Mouse (Mus musculus) left cerebral cortex, adult 18-20 months (tissue): Measurements from ENCODE around the gene Ak5. TPM values are rescaled to one million over a fixed set of nuclear protein-coding genes. Genes with fewer than 3 reads are reported as not detected.
A peak's percentile ranks its signal among the peaks of the same experiment; 100 is the strongest.

Experiments used
- DNase-seq, 2 experiments: peaks; one replicate each; pipeline ENCODE4 v3.0.0; 2021 to 2022; ENCODE audit warnings: low spot score in 2 of 2, mixed read lengths in 1 of 2
- total RNA-seq, 2 experiments: library from RNA; stranded (reverse); gene quantifications; 2 replicates each; pipeline ENCODE4 v1.2.3; 2021

Gene Ak5
- total RNA-seq, 2 experiments from 2014 or later, result 149 to 168 TPM

DNA sequence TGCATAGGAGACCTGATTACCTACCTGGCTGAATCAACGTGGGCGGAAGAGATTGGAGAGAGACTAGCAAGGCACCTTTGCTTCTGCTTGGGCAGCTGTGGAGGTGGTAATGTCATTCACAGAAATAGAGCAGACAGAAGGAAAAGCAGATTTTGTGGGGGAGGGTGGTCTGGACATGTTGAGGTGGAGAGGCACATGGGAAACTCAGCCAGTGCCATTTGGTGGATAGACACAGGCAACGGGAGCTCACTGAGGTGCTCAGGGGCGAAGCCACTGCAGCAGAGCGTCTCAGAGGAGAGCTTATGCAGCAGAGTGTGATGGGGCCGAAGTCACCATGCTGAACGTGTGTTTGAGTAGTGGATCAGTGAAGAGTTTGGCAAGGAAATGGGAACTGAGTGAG lies 147.1 kb downstream of the Ak5 start:
- DNase-seq, result peak; percentile 59 to 67

DNA sequence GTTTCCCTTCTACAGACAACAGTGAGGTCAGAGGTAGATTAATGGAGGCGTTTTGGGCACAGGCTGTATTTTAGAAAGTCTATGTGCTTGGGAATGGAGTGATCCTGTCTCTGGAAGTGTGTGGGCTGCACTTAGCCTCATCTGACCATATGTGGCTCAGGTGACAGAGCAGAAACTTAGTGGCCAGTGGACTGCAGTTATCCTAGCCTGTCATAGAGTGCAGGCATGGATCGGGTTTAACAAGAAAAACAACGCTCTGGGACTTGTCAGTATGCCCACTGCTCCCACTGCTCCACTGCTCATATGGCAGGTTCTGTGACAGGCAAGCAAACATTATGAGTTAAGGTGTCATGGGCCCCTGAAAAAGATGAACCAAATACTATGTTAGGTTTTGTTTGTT lies 148.1 kb downstream of the Ak5 start:
- DNase-seq, result no peak

DNA sequence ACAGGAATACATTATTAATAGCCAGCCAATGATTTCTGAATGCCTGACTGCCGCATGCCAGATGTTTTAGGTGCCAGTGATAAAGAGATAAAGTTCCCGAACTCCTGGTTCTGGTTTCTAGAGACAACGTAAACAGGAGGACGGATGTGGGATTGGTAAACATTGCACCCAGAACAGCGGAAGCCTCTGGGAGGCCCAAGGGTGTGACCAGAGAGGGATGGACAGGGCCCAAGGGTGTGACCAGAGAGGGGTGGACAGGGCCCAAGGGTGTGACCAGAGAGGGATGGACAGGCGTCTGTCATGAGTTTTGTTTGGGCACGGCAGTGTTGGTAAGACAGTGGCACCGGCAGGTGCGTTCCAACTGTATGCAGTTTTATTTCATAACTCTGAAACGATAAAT lies 148.6 kb downstream of the Ak5 start:
- DNase-seq, result no peak

DNA sequence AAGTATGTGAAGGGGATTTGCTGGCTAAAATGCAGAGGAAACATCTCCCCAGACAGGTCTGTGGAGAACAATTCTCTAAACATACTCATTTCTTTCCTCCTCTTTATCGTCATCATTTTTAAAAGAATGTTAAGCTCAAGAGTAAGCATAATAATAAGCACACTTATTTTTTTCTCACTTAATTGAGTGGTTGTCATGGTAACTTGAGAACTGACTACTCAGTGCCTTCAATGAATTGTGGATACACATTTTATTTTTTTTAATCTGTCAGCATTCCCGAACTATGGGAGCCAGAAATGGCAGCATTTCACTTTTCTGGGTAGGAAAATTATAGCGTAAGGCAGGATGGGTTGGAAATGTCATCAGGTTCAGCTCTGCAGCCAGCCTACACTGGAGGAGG lies 151.6 kb downstream of the Ak5 start:
- DNase-seq, result no peak

DNA sequence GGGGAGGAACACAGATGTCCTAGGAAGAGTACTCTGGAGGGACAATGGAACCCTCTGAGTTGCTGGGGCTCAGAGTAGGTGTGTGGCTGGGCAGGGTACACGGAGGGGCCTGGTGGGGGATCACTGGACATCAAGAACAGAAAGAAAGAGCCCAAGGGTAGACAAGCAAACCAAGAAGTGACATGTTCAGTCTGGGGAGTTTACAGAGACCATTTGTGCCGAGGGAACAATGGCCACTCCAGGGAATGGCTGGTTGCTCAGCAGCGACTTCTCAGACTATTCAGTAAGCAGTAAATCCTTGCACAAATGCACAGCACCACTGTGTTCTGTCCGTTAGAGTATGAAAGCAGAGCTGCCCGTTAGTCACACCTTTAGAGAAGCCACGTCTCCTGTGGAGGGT lies 152.2 kb downstream of the Ak5 start:
- no peak for DNase-seq

DNA sequence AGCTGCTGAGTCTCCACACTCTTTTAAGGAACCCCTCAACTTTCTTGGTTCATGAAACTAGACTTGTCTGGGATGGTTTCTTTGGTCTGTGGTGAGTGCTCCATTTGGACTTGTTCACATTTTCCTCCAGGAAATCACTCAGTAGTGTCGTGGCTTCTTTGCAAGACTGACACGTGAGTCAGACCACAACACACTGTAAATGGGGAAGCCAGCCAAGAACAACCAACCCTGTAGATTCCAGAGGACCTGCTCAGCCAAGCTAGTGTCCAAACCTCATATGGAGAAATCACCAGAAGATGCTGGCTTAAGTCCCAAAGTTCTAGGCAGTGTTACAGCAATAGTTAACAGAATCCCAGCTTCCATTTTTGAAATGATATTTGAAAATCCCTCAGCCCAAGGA lies 155.6 kb downstream of the Ak5 start:
- DNase-seq, result no peak

DNA sequence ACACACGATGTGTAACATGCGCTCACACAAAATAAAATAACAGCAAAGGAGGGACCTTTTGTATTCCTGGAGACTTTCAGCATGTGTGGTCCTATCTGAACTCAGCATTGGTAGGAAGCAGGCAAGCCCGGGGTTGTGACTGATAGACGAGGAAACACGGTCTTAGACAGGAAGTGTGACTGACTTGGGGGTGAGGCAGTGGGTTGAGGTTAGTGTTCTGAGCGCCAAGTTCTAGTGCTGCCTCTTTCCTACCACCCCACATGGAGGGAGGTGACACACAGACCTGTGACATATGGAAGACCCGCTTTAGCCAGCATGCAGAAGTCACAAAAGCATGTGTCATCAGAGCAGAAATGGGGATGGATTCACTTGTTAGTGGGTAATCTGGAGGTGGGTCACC lies 158.9 kb downstream of the Ak5 start:
- DNase-seq, result no peak

DNA sequence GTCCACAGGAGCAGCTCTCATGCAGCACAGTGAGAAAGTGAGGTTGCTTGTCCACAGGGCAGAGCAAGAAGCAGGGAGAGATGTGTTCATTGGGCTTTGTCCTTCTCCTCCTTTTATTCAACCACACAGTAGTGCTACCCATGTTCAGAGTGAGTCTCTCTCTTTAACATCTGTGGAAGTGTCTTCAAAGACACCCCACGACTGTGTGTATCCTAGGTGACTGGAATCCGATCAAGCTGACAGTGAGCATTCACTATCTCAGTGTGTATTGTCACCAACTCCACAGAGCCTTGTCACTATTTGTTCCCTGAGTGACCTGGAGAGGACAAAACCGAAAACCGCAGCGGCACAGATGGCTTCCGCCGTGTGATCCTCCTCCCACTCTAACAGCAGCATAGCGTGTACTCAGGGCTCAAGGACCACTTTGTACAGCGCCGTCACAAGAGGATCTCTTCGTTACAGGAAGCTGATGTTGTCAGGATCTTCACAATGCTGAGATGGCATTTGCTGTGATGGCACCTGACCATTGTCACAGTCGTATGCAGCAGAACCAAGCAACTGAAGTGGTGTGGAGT lies 159.7 kb downstream of the Ak5 start:
- DNase-seq, result no peak

DNA sequence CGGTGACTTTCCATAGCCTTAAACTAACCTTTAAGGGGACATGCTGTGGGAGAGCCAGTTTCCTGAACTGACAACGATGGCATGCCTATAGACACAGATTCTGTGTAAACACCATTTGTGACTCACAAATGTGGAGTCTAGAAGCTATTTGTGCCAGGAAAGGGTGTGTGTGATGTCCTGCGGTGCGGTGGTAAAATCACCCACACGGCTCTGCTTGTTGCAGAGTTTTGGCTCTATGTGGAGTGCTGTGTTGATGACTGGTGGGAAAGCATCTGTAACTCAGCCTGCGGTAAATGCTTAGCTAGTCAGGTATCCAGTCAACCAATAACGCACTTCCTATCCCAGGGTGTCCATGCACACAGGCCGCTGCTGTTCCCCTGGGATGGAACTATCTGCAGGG lies 160.3 kb downstream of the Ak5 start:
- no peak for DNase-seq

DNA sequence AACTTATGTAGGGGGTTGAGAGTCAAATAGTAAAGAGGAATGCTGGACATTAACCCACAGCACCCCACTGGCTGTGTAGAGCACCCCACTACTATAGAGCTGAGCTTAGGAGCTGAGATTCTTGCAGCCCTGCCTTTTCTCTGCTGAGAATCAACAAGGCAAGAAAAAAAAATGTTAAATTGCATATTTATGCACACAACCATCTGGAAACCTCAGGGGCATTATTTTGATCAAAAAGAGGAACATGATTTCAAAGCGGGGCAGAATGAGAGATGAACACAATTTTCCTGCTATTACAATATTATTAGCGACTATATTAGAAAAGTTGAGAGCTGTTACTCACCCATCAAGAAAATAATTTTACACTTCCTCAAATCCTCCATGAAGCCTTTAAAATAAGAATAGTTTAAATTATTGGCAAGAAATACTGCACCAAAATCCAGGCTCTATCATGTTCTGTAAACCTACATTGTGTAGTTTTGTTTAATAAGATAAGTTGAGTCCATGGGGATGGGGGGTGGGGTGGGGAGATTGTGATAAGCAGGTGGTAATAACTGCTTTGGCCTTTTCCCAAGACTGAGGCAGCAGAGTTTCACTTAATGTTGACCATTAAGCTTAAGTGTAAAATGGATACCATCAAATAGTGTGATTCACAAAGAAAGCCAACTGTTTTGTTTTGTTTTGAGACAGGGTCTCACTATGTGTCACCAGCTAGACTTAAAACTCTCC lies 169.0 kb downstream of the Ak5 start:
- DNase-seq, result no peak

DNA sequence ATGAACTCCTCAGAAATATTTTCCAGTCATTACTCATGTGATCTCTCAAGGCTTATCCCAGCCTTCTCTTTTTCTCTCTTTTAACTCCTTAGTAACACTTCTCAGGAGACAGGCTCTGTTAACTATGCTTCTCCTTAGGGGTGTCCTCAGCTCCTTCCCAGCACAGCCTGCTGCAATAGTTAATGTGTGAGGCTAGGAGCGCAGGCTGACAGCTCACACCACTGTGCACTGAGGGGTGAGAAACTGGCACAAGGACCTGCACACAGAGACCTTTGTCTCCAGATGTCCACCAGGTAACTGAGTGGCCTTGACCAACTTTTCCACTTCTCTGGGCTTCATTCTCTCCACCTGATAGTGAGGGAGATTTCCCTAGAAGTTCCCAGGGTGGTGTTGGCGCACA lies 170.3 kb downstream of the Ak5 start:
- DNase-seq, result no peak

DNA sequence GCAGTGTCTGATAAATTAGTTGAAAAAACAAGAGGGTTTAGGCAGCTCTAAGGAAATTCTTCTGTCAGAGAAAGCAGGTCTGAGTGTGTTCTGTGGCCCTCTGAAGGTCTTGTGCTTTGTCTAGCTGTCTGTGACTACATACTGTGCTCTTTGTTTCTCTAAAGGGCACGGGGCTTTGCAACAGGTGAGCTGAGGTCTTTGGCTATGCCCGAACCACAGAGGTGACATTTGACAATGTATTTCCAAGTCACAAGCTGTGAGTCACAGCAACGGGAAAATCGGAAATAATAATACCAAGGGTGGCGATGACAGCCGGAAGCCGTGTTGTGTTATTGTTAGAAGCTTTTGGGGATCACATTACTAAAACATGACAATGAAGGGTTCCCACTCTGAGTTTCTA lies 171.1 kb downstream of the Ak5 start:
- DNase-seq, result no peak

DNA sequence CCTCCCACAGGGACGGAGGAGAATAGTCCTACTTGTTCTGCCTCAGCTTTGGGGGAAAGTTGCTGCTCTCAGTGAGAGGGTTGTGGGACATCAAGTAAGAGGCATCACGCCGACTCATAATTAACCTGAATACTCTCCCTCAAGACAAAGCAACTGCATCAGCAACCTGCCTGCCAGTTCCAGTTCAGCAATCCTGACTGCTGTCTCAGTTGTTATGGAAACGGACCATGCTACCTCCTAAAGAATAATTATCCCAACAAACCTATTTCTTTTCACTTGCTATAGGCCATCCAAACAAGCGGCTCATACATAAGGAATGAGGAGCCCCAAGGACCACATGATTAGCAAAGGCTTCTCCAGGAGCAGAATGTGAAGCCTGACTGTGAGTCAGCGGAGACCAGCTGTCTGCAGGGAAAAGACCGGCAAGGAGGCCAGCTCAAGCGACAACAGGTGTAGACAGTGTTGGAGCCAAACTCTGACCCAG lies 172.7 kb downstream of the Ak5 start:
- DNase-seq, result peak in 1 of 2 experiments; percentile 37

DNA sequence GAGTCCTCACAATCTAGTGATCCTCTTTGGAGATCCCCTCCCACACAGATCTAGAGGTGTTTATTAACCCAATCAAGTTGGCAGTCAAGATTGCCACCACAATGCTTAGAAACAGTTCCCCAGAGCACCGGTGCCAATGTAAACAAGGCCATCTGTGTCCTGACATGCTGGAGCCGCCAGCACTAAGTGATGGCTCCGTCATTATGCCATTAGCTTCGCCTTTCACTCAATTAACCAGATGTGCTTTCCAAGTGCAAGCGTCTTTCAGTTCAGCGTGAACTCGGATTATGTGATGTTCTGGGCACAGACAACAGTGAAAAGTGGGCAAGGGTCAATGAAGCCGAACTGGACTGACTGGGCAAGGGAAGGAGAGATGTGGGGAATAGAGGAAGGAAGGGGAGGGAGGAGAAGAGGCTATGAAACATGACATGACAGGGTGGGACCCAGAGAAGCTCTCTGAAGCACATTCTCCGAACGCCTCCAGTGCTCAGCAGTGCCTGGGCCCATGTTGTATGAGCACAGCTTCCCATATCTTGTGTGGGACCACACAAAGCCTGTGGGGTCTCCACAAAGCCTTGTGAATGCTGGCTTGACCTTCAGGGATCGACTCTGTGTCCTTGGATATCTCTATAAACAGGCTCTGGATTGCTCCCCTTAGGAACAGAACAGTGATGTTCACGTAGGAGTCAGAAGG lies 173.3 kb downstream of the Ak5 start:
- no peak for DNase-seq

DNA sequence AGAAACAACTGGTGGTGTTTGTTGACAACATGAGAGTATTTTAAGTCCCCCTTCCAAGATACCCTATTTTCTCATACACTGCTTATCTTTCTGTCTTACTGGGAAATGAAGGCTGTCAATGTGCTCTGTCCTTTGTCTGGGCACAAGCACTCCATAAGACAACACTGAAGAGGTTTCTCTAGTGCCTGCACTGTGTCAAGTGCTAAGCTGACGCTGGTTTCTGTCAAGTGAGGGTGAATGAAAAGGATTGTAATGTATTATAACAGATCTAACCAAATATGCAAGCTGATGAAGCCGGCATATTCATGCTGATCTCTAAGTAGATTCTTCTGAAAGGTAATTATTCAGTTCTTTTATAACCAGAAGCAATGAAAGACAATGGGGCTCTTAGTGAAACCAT lies 174.3 kb downstream of the Ak5 start:
- no peak for DNase-seq

DNA sequence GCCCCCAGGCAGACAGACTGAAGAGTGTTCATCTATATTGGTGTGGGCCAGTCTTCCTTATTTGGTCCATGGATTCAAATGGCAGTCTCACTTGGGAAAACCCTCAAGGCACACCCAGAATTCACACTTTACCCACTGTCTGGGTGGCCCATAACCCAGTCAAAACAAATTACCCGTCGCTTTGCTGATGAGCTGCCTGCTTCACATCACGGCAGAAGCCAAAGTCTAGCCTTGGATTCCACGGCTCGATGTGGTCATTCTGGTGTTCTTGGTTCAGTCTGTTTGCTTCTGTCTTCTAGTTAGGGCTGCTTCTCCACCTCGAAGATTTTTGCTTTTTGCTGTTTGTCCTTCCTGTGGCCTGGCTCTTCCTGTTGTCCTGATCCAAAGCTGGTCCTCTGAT lies 175.9 kb downstream of the Ak5 start:
- no peak for DNase-seq

DNA sequence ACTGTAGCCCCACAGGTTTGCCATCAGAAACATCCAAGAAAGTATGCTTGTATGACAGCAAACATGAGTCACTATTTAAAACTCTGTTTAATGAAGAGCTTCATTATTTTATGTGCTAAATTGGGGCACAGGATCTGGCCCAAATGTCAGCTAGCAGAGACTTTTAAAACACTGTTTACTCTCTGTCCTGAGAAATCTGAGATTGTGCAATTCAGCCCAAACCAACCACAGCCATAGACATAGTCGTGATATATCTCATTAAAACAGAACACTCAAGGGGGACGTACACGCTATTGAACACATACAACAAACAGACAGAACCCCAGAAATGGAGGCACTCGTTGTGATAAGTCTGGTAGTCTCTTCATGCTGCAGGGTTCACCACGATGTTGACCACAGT lies 177.7 kb downstream of the Ak5 start:
- no peak for DNase-seq

DNA sequence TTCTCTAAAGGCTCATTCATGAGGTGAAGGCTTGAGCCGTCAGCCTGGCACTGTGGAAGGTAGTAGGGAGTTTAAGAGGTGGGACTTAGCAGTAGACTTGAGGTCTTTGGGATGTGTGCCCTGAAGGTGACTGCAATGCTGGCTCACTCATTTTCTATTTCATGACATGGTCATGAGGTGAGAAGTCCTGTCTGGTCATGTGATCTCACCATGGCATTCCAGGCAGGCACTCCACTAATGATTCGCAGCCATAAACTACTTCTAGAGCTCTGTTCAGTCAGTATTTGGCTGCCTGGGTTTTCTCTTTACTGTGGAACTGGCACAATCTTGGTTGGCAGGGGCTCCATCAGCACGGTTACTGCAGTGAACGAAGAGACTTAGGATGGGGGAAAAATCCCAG lies 179.2 kb downstream of the Ak5 start:
- no peak for DNase-seq

DNA sequence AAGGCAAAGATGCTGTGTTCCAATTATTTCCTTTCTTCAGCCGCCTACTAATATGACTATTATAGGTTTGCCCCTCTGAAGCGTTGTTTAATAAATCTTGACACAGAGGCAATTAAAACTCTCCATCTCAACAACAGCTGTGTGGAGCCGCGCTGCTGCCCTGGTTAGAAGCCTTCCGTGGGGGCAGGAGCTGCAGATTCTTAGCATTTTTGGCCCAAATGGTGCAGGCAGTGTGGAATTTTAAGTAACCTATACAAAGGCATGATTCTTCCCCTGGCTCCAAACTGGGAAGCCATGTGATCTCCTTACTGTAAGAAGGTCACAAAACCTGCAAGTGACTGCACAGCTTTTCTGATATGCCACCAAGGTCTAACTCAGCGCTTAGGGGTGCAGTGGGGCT lies 184.0 kb downstream of the Ak5 start:
- peak in 1 of 2 experiments; percentile 32 for DNase-seq

DNA sequence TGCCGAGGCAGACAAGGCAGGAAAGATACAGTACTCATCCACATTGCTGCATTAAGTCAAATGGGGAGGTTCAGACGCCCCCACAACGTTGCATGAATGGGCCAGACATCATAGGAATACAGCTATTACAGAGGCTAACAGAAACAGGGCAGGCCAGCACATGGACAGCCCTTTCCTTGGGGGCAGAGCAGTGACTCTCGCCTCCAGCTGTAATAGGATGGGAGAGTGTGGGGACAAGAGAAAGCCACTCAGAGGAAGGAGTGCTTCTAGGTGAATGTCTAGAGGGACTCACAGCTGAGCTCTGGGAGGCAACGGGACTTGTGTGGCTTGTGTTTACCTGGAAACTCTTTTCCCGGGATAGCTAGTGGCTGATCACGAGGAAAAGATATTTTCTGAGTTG lies 184.4 kb downstream of the Ak5 start:
- peak in 1 of 2 experiments; percentile 27 for DNase-seq

DNA sequence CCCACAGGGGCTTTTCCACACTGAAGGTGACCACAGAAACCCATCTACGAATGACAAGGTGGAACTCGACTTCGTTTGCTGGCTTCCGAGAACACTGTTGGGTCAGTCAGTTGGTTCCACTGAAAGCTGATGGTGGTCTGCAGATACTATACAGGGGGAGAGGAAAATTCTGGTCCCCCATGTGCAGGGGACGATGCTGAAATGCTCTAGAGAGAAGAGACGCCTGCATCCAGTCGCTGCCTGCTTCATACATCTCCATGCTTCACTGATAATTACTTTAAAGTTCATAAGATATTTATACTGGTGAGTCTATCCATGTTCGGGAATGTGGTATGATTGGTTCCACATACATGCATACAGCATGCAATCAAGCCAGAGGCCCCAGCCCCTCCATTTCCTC lies 186.0 kb downstream of the Ak5 start:
- no peak for DNase-seq

DNA sequence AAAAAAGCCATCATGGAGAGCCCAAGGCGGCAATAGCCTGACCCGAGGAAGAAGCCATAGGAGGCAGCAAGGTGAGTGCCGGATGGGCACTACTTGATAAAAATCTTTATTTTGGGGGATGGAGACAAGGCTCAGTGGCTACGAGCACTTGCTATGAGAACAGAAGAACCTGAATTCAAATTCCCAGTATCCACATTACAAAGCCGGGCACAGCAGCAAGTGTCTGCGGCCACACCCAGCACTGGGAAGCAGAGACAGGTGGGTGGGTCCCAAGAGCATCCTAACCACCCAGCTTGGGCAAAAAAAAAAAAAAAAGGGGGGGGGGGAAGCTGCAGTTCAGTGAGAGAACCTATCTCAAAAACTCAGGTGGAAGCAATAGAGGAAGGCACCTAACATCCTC lies 187.8 kb downstream of the Ak5 start:
- DNase-seq, result no peak
